Mouse (Mus musculus) cerebellum, adult 2 months (tissue): ENCODE measurements around the gene Tbx1. TPM values are rescaled to one million over a fixed set of nuclear protein-coding genes. Genes with fewer than 3 reads are reported as not detected.
A peak's percentile ranks its signal among the peaks of the same experiment; 100 is the strongest.

ENCODE experiments used
- DNase-seq, 2 experiments: peaks; one replicate each; pipeline ENCODE4 v3.0.0; 2021
- H3K27ac ChIP-seq: fragments of 200-500 bp; 2 replicates; pipeline ENCODE4 v1.5.1; 2012; ENCODE audit warnings: low read length, control low read depth, inconsistent platforms; ENCODE audit not compliant: insufficient read depth
- H3K27me3 ChIP-seq: fragments of 200-500 bp; 2 replicates; pipeline ENCODE4 v1.6.1; 2012; ENCODE audit warnings: inconsistent platforms, mild to moderate bottlenecking, low read length, moderate library complexity; ENCODE audit not compliant: control insufficient read depth, insufficient read depth
- H3K4me1 ChIP-seq: fragments of 200-500 bp; 2 replicates; pipeline ENCODE4 v1.6.1; 2011; ENCODE audit warnings: low read length; ENCODE audit not compliant: control insufficient read depth, insufficient read depth
- H3K4me3 ChIP-seq: fragments of 200-500 bp; replicated peaks from 2 replicates; pipeline ENCODE3; 2011; ENCODE audit warnings: mild to moderate bottlenecking, low read depth, low read length, control low read depth; ENCODE audit not compliant: insufficient read depth
- CTCF ChIP-seq: fragments of 200-500 bp; IDR thresholded peaks from 2 replicates; pipeline ENCODE4 v1.5.1; 2011; ENCODE audit warnings: low read depth, mild to moderate bottlenecking, control low read depth, low read length, moderate library complexity, borderline replicate concordance; ENCODE audit not compliant: insufficient read depth
- POLR2A ChIP-seq: fragments of 200-500 bp; IDR thresholded peaks from 2 replicates; pipeline ENCODE4 v1.6.1; 2011; ENCODE audit warnings: low read length, control low read depth, borderline replicate concordance; ENCODE audit not compliant: insufficient read depth
- WGBS: fragments of 180-500 bp; shearing (Covaris S2); methylation state at CpG from one replicate; pipeline ENCODE4 v1.1.7; 2018; 5-methylcytosine and 5-hydroxymethylcytosine counted together
- polyA plus RNA-seq: library from polyadenylated mRNA; depleted of rRNA; stranded (reverse); fragments of >200 nt; gene quantifications from 2 replicates; pipeline ENCODE4 v1.2.3, GENCODE M21; 2012

Tbx1 gene
- polyA plus RNA-seq, 1 experiment: 3.0 TPM

- Histone ChIP-seq H3K27ac (no peak overlapping the region), H3K27me3 (no peaks in the 10 kb centered on the region), H3K4me1 (peaks cover 16% of the 10 kb centered on the region), H3K4me3 (no peak overlapping the region)
- TF ChIP-seq CTCF: peak; percentile 26; the same call in 1 of the 2 replicates
- no peak for TF ChIP-seq POLR2A
- DNase-seq: no peak
- 41% methylated on average over 3 of the region's 3 CpGs for WGBS
These were observed 41.6 kb upstream of the Tbx1 start for GRCm38 (mm10) chr16:18632059-18632458.

- no peak overlapping the region for H3K4me3 ChIP-seq
- H3K27me3 ChIP-seq: no peaks in the 10 kb centered on the region
- DNase-seq: no peak
- WGBS: 60% methylated on average over 7 of the region's 7 CpGs
- H3K4me1 ChIP-seq: peaks cover 19% of the 10 kb centered on the region
- H3K27ac ChIP-seq: no peak overlapping the region
- no peak for TF ChIP-seq POLR2A
- no peak for TF ChIP-seq CTCF
These were observed 40.7 kb upstream of the Tbx1 start for GRCm38 (mm10) chr16:18631141-18631540.

- Histone ChIP-seq H3K27ac (peak overlapping the region; percentile 89), H3K4me1 (peaks cover 24% of the 10 kb centered on the region), H3K27me3 (no peaks in the 10 kb centered on the region), H3K4me3 (peak overlapping the region; percentile 81)
- no peak for DNase-seq
- TF ChIP-seq CTCF (no peak), POLR2A (no peak)
- WGBS: 43% methylated on average over 5 of the region's 5 CpGs
These were observed 39.8 kb upstream of the Tbx1 start for GRCm38 (mm10) chr16:18630291-18630690.

- Histone ChIP-seq H3K4me1 (peaks cover 27% of the 10 kb centered on the region), H3K27me3 (no peaks in the 10 kb centered on the region), H3K27ac (peak within 1 kb of the TSS; percentile 89), H3K4me3 (peak within 1 kb of the TSS; percentile 81)
- DNase-seq: peak; percentile 88 to 89
- TF ChIP-seq POLR2A: peak; percentile 50; the same call in 1 of the 2 replicates
- no peak for TF ChIP-seq CTCF
- WGBS: 1% methylated on average over 84 of the region's 93 CpGs
These were observed 39.1 kb upstream of the Tbx1 start, which contains the start of gene Sept5 for GRCm38 (mm10) chr16:18629390-18630231. Gene Sept5 (minus strand): TSS chr16:18629954.

GRCm38 (mm10) chr16:18628948-18629340, 38.5 kb upstream of the Tbx1 start:
- no peak for TF ChIP-seq CTCF
- TF ChIP-seq POLR2A: no peak
- WGBS: 20% methylated on average over 2 of the region's 2 CpGs
- no peaks in the 10 kb centered on the region for H3K27me3 ChIP-seq
- peak overlapping the region; percentile 70 for H3K4me3 ChIP-seq
- peak overlapping the region; percentile 4; the same call in 1 of the 2 replicates for H3K27ac ChIP-seq
- H3K4me1 ChIP-seq: peaks cover 33% of the 10 kb centered on the region
- DNase-seq: peak in 1 of 2 experiments; percentile 40

GRCm38 (mm10) chr16:18628206-18628947, 37.9 kb upstream of the Tbx1 start:
- DNase-seq: peak; percentile 35 to 48
- H3K4me1 ChIP-seq: peaks cover 36% of the 10 kb centered on the region
- H3K27ac ChIP-seq: 0 out of 2 replicates have a peak overlapping the region, but pooled peaks have one; percentile 4
- no peaks in the 10 kb centered on the region for H3K27me3 ChIP-seq
- 52% methylated on average over 7 of the region's 7 CpGs for WGBS
- TF ChIP-seq CTCF: no peak
- TF ChIP-seq POLR2A: no peak
- peak overlapping the region; percentile 70 for H3K4me3 ChIP-seq

GRCm38 (mm10) chr16:18627163-18627562, 36.7 kb upstream of the Tbx1 start:
- peak; percentile 26 to 37 for DNase-seq

GRCm38 (mm10) chr16:18626376-18626878, 36.0 kb upstream of the Tbx1 start, which contains the start of gene Gm49601:
Gene Gm49601 (minus strand): TSS chr16:18626427.
- TF ChIP-seq CTCF: peak; percentile 79
- TF ChIP-seq POLR2A: no peak
- no peak within 1 kb of the TSS for H3K27ac ChIP-seq

More at GRCm38 (mm10) chr16:18627163-18627562, 36.7 kb upstream of the Tbx1 start:
- Histone ChIP-seq H3K27me3 (no peaks in the 10 kb centered on the region), H3K27ac (no peak overlapping the region), H3K4me3 (no peak overlapping the region), H3K4me1 (peaks cover 36% of the 10 kb centered on the region)
- no peak for TF ChIP-seq POLR2A
- TF ChIP-seq CTCF: no peak
- WGBS: 56% methylated on average over 3 of the region's 3 CpGs

More at GRCm38 (mm10) chr16:18626376-18626878, 36.0 kb upstream of the Tbx1 start, which contains the start of gene Gm49601:
- Histone ChIP-seq H3K27me3 (no peaks in the 10 kb centered on the region), H3K4me1 (peaks cover 36% of the 10 kb centered on the region), H3K4me3 (peak within 1 kb of the TSS; percentile 61)
- peak; percentile 88 to 90 for DNase-seq
- WGBS: under 1% methylated on average over 64 of the region's 65 CpGs
